Mouse (Mus musculus) retina, embryonic 14.5 days (tissue): Measurements from ENCODE around the gene Tnnt3.
A peak's percentile ranks its signal among the peaks of the same experiment; 100 is the strongest.

Experiments
- DNase-seq: peaks from one replicate; pipeline ENCODE4 v3.0.0-alpha.2; 2015; ENCODE audit warnings: low spot score

Tnnt3 gene

DNA sequence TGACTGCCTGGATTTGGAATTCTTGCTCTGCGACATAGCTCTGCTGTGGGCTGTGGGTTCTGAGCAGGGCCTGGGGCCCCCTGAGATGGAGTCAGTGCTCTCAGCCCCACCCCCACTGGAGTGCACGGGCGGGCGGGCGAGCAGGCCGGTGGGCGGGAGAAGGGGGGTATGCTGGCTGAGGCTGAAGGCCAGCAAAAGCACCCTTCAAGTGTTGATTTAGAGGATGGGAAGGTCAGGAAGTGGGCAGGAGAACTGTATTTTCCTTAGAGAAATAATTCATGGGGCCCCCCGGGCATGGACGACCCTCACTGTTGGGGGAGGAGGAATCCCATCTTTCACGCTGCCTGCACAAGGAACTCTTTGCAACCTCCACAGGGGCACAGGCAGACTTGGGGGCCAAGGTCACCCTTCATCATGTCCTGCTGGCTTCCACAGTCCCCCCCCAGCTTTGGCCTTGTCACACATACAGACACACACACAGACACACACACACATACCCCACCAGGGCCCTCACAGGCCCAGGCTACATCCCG lies 44.2 kb downstream of the Tnnt3 start:
- no peak for DNase-seq

DNA sequence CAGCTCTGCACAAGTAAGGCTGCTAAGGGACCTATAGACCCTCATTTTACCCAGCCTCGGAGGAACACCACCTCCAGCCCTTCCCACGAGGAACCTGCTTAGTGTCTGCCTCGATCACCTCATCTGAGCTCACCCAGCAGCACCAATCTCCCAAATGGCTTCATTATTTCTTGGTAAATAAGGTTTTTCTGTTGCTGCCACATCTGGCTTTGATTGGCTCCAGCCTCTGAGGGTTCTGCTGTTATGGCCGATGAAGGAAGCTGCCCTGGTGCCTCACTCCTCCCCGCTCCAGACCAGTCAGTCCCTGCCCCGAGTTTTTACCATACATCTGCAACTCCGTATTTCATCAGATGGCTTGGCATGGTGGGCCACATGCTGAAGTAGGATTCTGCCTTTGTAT lies 47.3 kb downstream of the Tnnt3 start:
- DNase-seq = no peak

DNA sequence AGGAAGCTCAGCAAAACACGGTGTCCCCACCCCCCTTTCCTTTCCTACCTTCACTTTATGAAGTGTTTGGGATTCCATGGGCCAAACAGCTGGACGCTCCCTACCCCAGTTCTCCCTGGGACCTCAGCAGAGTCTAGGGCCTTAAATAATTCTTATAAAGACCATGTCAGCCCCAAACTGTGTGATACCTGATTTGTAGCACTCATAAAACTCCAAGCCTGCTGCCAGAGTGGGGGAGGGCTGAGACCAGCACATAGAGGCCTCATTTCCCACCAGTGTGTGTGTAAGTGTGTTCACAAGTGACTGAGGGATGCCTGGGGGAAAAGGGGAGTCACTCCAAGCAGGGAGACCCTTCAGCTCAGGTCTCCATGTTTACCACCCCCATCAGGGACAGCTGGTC lies 49.2 kb downstream of the Tnnt3 start:
- DNase-seq = no peak

DNA sequence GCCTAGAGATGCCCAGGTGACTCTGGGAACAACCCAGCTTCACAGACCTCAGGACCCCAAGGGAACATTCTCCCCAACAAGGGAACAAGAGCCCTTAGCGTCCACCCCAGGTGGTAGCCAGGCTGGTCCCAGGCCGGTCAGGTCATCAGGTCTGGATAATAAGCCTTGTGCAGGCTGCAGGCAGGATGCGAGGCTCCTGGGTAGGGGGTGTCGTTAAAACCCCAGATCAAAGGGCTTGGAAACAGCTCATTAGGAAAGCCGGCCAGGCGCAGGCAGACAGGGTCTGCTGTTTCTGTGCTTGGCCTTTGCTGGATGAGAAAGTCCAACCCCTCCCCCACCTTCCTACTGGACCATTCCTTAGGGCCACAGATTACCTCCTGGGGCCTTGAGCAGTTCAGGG lies 50.1 kb downstream of the Tnnt3 start:
- DNase-seq = no peak

DNA sequence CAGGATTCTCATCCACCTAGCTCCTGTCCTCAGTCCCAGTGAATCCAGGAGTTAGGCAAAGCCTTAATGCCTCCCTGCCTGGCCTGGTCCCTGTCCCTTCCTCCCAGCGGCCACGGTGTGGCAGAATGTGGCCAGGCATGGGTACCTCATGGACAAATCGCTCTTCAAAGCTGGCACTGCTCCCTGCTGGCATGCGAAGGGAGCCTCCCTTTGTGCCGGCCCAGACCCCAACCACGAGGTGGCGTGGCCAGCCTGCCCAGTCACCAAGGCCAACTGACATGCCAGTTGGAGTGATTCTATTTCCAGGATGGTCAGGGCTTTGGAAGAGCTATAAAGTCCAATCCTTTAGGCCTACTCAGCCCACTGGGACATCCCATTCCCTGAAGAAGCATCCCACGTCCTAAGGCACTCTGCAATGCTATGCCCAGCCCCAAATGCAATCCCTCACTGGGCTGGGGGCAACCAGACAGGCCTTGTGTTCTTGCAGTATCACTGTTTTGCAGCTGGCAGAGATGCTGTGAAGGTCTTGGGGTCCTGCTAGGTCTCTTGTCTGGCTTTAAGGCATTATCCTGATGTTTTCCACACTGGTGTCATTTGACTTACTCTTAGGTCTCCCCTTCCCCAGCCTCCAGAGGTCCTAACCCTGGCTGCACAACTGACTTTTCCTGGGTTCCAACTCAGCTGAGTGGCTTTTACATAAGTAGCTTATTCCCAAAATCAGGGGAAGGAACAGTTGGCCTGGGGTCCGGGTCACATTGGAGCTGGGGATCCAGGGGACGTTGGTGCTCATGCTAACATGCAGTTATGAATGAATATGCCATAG lies 51.5 kb downstream of the Tnnt3 start:
- DNase-seq = no peak

DNA sequence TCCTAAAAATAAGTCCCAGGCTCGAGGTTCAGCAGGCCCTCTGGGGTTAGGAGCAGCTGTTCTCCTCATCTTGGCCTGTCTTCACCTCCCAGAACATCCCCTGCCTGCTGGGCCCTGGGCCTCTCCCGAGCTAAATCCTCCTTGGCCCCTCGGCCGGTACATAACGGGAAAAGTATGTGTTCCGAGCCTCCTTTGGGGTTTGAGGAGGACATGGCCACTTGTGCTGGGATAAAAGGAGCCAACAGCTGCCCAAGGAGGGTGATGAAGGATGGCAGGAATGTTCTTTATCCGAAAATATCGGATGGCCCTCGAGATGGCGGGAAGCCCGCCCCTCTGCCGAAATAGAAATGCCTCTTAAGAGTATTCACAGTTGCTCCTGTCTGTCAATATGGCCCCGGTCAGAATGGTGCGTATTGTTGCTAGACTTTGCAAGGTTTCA lies 52.3 kb downstream of the Tnnt3 start:
- no peak for DNase-seq

DNA sequence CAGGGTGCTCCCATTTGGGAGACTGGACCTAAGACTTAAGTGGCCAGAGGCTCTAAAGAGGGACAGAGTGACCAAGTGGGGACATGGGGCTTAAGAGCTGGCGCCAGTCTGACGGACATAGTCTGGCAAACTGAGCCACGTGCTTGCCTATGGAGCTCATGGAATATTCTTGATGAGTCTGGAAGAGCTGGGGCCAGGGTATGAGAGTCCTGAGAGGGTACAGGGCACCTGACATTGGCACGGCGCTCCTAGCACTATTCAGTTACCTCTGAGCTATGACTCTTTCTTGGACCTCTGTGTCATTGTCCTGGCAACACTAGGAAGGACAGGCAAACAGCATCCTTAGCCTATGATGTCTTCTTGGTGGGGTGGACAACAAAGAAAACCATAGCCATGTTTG lies 53.1 kb downstream of the Tnnt3 start:
- DNase-seq = no peak

DNA sequence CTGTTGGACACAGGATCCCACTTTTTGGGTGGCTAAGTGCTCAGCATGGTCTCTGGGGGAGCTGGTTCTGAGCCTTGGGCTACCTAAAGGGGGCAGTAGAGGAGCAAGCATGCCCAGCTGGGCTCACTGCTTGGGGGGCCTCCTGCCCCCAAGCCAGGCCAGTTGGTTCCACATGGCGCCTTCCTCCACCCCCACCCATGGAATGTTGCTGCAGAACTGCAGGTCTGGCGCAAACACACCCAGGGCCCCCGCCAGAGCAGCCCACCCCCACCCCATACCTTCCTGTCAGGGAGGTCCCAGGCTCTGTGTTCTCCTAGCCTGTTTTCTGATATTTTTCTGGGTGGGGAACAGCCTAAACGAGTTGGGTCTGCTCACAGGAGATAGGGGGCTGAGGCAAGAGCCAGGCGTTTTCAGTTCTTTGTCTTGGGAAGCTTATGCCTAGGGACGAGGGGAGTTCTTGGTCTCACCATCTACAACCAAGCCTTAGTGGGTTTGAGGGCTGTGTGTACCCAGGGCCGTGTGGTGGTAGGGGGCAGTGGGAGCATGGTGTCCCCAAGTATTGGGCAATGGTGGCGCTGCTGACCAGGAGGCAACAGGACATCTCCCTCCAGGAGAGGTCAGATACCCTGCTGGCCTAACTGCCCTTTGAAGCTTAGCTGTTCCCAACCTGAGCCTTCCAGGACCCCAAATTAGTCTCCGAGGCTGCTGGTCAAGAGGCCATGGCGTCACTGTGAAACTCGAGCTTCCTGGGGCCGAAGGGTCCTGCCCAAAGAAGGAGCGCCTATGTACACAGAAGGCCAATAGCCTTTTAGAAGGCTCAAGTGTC lies 54.2 kb downstream of the Tnnt3 start:
- no peak for DNase-seq

DNA sequence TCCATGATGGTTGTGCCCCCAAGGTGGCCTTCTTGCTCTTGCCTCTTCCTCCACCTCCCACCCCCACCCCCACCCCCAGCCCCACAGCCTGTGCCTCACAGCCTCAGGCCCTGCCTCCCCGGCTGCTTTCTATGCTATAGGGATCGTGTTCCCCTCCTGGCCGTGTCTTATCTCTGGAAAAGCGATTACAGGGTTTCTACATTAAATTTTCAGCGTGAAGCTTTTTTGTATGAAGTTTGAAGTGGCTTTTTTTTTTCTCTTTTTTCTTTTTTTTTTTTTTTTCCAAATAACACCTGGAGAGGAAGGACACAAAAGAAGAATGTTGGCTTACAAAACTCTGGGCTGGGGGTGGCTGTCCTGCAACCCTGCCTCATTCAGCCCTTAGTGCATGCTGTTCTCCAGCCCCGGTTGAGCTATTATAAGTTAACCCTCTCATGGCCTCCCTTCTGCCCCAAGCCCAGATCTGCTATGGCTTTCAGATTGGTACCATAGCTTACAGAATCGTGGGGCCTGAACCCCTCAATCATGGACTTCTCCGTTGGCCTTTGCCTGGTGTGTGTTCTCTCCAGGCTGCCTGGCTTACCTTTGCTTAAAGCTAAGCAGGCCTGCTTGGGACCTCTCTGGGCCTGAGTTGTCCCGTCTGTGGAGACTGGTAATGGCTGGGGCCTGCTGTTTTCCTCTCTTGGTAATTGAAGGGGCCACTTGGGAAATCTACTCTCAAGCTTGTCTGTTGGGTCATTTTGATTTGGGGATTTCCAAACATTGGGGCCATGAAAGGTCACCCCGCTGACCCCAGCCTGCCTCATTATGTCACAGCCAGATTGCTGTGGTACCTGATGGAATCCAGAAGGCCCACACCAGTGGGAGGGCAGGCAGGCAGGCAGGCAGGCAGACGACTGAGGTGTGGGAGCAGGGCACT lies 55.0 kb downstream of the Tnnt3 start:
- no peak for DNase-seq

DNA sequence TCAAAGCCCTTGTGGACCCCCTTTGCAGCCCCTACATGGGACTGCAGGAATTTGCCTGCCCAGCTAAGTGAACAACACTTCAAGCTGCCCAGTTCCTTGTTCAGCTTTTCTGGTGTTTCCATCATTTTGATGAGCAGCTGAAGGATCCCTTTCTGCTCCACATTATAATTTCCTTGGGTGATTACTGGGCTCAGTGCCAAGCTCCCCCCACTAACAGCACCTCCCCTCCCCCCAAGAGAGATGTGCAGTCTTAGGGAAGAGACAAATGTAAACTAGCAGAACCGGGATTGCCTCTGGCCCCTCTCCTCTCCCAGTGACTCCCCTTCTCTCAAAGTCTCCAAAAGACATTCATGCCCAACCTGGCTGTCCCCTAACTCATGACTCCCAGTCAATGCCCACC lies 56.0 kb downstream of the Tnnt3 start:
- no peak for DNase-seq

DNA sequence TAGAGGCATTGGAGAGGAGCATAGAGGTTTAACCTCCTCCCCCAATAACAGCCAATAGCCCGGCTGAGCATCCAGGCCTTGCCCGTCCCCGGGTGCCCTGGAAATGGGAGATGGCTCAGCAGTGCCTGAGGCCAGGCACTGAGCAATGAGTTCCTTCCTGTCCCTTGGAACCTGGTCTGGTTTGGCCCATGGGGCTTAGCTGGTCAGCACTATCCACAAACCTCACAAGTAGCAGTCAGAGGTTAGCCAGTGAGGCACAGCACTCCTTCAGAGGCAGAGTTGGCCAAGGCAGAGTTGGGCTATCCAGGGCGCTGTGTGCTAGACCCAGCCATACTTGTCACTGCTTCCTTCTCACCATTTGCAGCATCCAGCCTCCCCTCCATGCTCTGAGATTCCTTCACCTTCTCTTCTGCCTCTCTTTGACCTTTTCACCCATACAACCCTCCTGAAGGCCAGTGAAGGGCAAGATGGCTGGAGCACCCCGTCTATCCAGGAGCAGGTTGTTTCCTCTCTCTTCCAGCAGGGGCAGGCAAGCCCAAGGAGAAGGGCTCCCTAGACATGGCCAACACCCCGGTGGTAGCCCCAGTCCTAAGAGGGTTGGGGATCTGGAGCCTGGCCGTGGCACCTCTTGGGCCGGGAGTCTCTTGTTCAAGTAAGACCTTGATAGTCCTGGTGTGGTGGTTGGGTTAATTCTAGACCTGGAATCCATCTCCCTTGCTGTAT lies 56.9 kb downstream of the Tnnt3 start:
- DNase-seq = no peak

DNA sequence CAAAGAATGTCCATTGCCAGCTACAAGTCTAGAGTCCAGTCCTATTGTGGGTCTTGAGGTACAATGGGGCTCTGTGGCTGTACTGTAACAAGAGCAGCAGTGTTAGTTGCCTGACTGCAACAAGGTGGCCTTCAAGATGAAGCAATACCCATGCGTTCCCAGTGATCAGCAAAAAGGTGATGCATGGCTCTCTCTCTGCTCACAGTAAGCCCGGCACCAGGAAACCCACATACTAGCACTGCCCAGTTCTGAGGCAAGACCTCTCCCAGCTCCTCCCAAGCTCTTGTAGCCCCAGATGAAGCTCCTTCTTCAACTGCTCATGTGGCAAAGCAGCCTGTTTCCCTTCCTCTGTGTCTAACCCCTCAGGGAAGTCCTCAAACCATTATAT lies 57.4 kb downstream of the Tnnt3 start:
- no peak for DNase-seq

DNA sequence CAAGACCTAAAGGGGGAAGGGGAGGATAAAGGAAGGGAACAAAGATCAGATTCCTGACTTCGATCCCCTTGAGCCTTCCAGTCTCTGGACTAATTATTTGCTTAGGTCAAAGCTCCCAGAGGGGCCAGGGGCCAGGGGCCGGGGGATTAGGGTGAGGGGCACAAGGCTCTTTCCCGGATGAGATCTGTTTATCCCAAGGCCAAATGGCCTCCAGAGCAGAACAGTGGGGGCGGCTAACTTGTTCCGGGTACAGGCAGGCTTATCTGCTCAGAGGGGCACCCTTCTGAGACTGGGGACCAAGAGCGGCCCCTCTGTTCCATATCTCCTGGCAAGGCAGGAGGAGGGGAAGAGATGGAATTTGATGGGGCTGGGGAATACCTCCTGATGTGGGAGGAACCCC lies 59.1 kb downstream of the Tnnt3 start:
- no peak for DNase-seq

DNA sequence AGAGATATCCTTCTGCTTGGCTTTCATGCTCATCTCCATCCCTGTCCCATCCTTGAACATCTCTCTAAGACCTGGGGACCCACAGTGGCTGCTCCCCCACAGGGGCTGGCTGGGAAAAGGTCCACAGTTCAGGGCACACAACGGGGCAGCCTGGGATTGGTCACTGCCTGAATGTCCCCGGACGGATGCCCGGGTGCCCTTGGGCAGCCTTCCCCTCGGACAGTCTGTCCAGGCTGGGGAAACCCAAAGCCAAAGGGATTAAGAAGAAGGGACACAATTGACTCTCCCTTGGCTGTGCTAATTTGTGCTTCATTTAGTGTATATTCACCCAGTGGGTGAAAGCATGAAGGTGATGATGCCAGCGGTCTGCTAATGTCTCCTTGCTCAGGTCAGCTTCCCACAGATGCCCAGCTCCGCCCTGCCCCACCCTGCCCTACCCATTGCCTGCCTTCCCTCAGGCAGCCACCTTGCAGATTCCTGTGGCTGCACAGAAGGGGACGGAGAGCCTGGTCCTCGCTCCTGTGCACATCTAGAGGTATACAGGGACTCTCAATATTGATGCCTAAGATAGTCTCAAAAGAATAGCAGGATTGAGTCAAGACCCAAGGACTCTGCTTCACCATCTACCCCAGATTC lies 60.0 kb downstream of the Tnnt3 start:
- no peak for DNase-seq

DNA sequence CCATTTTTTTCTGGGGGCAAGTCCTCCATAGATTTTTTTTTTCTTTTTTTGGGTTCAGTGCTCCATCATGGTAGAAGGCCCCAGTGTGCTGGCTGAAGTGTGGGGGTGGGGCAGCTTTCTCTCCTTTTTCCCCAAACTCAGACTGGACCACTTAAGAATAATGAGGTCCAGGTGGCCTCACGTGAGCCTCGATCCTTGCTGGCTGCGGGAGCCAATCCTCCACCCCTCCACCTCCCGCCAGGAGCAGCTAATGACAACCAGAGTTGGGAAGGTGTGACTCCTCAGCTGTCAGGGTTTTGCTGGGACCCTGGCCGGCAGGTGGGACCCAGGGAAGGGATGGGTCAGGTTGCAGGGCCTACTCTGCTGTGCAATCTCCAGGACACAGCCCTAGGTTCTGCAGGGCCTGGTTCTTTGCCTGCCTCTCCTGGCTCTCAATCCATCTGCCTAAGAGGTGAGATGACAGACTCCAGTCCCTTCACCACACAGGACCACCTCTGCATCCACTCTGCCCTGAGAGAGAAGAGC lies 61.1 kb downstream of the Tnnt3 start:
- DNase-seq = no peak

DNA sequence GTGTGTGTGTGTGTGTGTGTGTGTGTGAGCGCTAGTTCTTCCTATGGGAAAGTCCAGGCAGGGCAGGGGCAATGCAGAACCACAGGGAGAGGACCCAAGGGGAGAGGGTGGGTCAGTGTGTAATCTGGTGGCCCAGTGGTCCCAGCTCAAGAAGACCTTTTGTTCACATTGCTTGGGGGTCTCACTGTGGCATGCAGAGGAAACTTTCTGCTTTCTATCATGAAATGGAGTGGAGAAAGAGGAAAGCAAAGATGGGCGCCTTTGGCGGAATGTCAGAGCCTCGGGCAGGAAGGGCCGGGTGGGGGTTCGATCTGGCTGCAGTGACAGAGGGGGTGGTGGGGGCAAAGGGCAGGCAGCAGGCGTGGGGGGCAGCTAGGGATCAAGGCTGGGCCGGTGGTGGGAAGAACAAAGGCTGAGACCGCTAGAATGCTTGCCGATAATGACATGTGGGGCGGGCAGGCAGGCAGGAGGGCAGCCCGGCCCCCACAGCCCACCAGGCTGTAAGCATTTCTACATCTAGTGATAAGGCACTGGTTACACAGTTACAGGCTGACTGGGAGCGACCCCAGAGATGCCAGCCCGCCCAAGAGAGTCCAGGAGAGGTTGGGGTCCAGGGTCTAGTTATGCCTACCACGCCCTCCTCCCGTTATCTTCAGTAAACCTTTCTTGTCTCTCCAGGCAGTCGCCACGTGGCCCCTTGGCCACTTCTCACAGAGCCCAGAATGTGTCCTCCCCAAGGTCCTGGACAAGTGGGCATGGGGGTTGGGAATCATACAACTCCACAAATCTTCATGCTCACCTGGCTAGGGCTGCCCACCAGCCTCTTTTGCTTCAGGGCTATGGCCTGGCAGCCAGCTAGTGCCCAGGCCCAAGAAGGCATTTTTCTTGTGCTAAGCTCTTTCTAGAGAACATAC lies 62.6 kb downstream of the Tnnt3 start:
- DNase-seq = no peak

DNA sequence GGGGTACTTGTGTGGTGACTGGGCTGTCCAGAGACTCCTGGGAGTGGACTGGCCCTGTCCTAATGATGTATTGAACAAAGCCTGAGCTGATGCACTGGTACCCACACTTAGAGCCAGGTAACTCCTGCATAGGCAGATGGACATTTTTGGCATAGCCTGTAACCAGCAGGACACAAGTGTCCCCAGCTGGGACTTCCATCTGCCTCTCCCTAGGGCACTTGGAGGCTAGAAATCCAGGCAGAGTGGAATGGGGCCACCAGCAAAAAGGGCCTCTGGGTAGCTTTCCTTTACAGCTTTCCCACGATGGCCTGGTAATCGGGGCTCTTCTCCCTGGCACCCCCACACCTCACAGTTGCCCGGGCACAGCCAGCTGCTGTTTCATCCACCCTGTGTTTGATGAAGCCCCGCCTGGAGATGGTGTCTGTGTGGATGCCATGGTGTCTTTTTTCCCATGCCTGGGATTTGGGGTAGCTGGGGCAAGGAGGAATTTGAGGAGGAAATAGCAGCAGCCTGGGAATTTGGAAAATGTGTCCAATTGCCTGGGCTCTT lies 63.3 kb downstream of the Tnnt3 start:
- DNase-seq = no peak

DNA sequence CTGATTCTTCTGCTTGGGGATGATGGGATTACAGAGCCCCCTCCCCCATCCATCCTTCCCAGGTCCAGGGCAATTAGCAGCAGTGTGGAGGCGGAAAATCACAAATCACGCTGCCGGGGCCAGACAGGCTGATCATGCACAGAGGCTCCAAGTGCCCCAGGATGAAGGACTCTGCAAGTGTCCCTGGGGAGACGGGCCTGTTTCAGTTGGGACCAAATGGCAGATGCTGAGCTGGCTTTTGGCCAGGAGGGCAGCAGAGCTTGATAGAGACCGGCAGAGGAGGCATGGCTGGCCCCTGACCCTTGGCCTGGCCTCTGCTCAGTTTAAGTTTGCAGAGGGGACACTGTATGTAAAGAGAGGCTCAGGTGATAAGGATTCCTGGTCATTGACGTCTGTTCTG lies 64.5 kb downstream of the Tnnt3 start:
- peak; percentile 57 for DNase-seq

DNA sequence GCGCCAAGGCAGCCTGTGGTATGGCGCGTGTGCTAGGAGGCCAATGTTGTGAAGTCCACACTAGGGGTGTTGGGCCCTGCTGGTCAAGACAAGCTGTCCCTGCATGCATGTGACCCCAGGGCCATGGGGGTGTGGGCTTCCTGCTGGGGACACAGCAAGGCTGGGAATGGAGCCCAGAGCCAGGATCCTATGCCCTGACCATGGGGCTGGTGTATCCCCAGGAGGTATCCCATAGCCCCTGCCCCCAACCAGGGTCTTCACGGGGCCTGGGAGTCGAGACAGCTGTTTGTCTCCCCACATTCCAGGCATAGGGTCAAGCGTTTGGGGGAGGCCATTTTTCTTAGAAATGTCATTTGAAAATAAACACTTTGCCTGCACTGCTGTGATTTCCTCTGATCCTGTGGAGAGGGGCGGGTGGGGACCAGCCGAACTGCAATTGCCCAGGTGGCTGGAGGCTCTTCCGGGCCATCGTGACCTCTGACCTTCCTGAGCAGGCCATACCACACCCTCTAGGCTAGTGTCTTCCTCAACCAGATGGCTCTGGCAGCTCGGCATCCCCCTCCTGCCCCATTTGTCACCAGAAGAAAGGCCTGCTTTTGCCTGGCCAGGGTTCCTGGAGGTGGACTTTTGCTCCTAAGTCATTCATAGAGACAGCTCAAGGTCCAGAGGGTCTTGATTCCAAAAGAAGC lies 66.5 kb downstream of the Tnnt3 start:
- DNase-seq = no peak
